Mouse (Mus musculus): ENCODE measurements around the gene Dennd1b.

DNA sequence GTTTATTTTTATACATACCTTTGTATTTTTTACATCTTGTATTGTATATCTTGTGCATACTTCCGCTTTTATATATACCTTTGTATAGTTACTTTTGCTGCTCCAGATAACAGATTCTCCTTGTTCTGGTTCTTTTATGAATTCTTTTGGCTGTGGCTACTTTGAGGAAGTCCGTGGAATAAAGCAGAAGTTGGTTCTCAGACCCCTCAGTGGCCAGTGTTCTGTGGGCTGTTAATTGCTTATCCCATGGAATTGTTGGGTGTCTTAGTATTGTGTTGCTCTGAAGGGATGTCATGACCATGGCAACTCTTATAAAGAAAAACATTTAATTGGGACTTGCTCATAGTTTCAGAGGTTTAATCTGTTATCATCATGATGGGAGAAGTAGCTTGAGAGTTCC lies 40.3 kb downstream of the Dennd1b start:
- no peak for TF ChIP-seq CTCF (conservative IDR thresholded peaks at IDR 0.05; ENCODE audit: low read length)
- TF ChIP-seq NANOG (IDR thresholded peaks at IDR 0.05; ENCODE audit: borderline replicate concordance, low read length) = no peak

Data from E14TG2a.4 (cell line).